Mouse (Mus musculus) lung, embryonic 14.5 days (tissue): ENCODE results near the gene Adprh. TPM values are rescaled to one million over a fixed set of nuclear protein-coding genes. Genes with fewer than 3 reads are reported as not detected.

Experiments
- ATAC-seq: fragments of 200-750 bp; cut with Nextera tagmentation; 2 replicates; pipeline ENCODE4 v1.8.0; 2017; ENCODE audit warnings: mild to moderate bottlenecking, moderate TSS enrichment, moderate library complexity; ENCODE audit not compliant: insufficient read depth
- DNase-seq: peaks from one replicate; pipeline ENCODE4 v3.0.0-alpha.2; 2015
- H3K27ac ChIP-seq: fragments of 300-500 bp; sonication (generic); 2 replicates; pipeline ENCODE4 v1.5.1; 2014; ENCODE audit warnings: low read depth, mild to moderate bottlenecking, moderate library complexity
- H3K27me3 ChIP-seq: fragments of 300-500 bp; sonication (generic); 2 replicates; pipeline ENCODE4 v1.6.1; 2014; ENCODE audit warnings: low read length, control low read depth; ENCODE audit not compliant: insufficient read depth
- H3K36me3 ChIP-seq: fragments of 300-500 bp; sonication (generic); 2 replicates; pipeline ENCODE4 v1.6.1; 2014; ENCODE audit warnings: control low read depth; ENCODE audit not compliant: insufficient read depth
- H3K4me1 ChIP-seq: fragments of 300-500 bp; sonication (generic); 2 replicates; pipeline ENCODE4 v1.6.1; 2014; ENCODE audit warnings: antibody characterized with exemption, control low read depth; ENCODE audit not compliant: insufficient read depth
- H3K4me2 ChIP-seq: fragments of 300-500 bp; sonication (generic); 2 replicates; pipeline ENCODE4 v1.6.1; 2014; ENCODE audit warnings: mild to moderate bottlenecking
- H3K4me3 ChIP-seq: fragments of 300-500 bp; sonication (generic); 2 replicates; pipeline ENCODE4 v1.5.1; 2014; ENCODE audit warnings: low read depth, low read length
- H3K9ac ChIP-seq: fragments of 300-500 bp; sonication (generic); 2 replicates; pipeline ENCODE4 v1.6.1; 2014
- H3K9me3 ChIP-seq: fragments of 300-500 bp; sonication (generic); 2 replicates; pipeline ENCODE4 v1.6.1; 2016; ENCODE audit warnings: low read depth, low read length, control low read depth
- CTCF ChIP-seq: IDR thresholded peaks from 2 replicates; pipeline ENCODE4 v1.5.1; 2016; ENCODE audit warnings: antibody characterized with exemption, low read depth
- WGBS: fragments of 180-500 bp; shearing (Covaris S2); extraction: QIAGEN DNeasy Blood & Tissue Kit; methylation state at CpG from one replicate; pipeline ENCODE4 v1.1.7; 2014; 5-methylcytosine and 5-hydroxymethylcytosine counted together
- polyA plus RNA-seq: library from polyadenylated mRNA; unstranded; fragments of >200 nt; fragmentation: Nextera tagmentation; extraction: Ambion mirVana; gene quantifications from 2 replicates; pipeline ENCODE4 v1.2.1, GENCODE M21; 2014

Gene Adprh
- polyA plus RNA-seq, 1 experiment from 2014 or later: 91.4 TPM

GRCm38 (mm10) chr16:38395060-38395730 lies 57.3 kb downstream of the Adprh start:
- Histone ChIP-seq H3K27ac (no peak overlapping the region), H3K4me1 (peaks cover 9% of the 10 kb centered on the region; the same call in 1 of the 2 replicates), H3K4me2 (no peak overlapping the region), H3K27me3 (no peaks in the 10 kb centered on the region), H3K9ac (no peak overlapping the region), H3K36me3 (no peaks in the 10 kb centered on the region), H3K4me3 (no peak overlapping the region), H3K9me3 (no peaks in the 10 kb centered on the region)
- no peak for ATAC-seq
- DNase-seq: no peak
- 43% methylated on average over 6 of the region's 6 CpGs for WGBS
- TF ChIP-seq CTCF: no peak

GRCm38 (mm10) chr16:38394191-38394618 lies 58.3 kb downstream of the Adprh start:
- no peak for DNase-seq
- ATAC-seq: no peak
- 85% methylated on average over 8 of the region's 8 CpGs for WGBS

More at GRCm38 (mm10) chr16:38394191-38394618, 58.3 kb downstream of the Adprh start:
- Histone ChIP-seq H3K4me1 (peaks cover under 1% of the 10 kb centered on the region; the same call in 1 of the 2 replicates), H3K27me3 (no peaks in the 10 kb centered on the region), H3K4me2 (no peak overlapping the region), H3K27ac (no peak overlapping the region), H3K9ac (no peak overlapping the region), H3K4me3 (no peak overlapping the region), H3K36me3 (no peaks in the 10 kb centered on the region), H3K9me3 (no peaks in the 10 kb centered on the region)
- no peak for TF ChIP-seq CTCF

Other genes with a start within 250 kb of the Adprh start
- gene Nr1i2, start 157.9 kb downstream of the Adprh start, polyA plus RNA-seq: not detected in 2 replicates
- 0.12 and 0.14 TPM in 2 replicates for gene Maats1, start 110.6 kb downstream of the Adprh start, polyA plus RNA-seq
- gene Cox17, start 105.7 kb downstream of the Adprh start, polyA plus RNA-seq: 126 and 149 TPM in 2 replicates
- gene Gm21987, start 105.7 kb downstream of the Adprh start, polyA plus RNA-seq: not detected in 2 replicates
- gene Popdc2, start 90.5 kb downstream of the Adprh start, polyA plus RNA-seq: 1.0 and 5.2 TPM in 2 replicates
- gene Pla1a, start 19.6 kb downstream of the Adprh start, polyA plus RNA-seq: 0.14 TPM in 1 of 2 replicates, not detected in the other
- gene Cd80, start 2.9 kb upstream of the Adprh start, polyA plus RNA-seq: 0.30 and 0.39 TPM in 2 replicates
- 23.1 and 25.1 TPM in 2 replicates for gene Timmdc1, start 70.0 kb upstream of the Adprh start, polyA plus RNA-seq
- 61.2 and 63.4 TPM in 2 replicates for gene Poglut1, start 97.6 kb upstream of the Adprh start, polyA plus RNA-seq
- 117 and 128 TPM in 2 replicates for gene Tmem39a, start 106.0 kb upstream of the Adprh start, polyA plus RNA-seq